Mouse (Mus musculus) stomach, postnatal 0 days (tissue): ENCODE results near the gene Mef2c.

Source experiments
- CTCF ChIP-seq: IDR thresholded peaks from 2 replicates; pipeline ENCODE4 v1.5.1; 2016; ENCODE audit warnings: antibody characterized with exemption, low read depth, mild to moderate bottlenecking, moderate library complexity
- EP300 ChIP-seq: optimal IDR thresholded peaks from 2 replicates; pipeline ENCODE3; 2016; ENCODE audit warnings: antibody characterized with exemption

DNA sequence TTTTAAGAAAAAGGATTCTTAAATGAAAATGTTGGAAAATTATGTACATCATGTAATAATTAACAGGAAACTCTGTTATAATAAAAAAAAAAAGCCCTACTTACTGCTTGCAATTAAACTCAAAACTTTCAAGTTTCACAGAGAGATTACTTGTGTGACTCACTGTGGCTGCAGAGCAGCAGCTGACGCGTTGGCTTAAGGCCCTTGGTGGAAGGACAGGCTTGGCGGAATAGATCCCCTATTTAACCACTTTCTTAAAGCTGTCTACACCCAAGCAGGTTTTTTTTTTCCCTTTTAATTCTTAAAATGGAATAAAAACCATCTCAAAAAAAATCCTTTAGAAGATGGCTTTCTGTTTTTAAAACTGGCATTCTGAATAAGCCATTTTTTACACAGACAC lies 100.5 kb downstream of the Mef2c start:
- no peak for TF ChIP-seq CTCF
- no peak for TF ChIP-seq EP300
